Mouse (Mus musculus) hindbrain, embryonic 13.5 days (tissue): ENCODE measurements around the gene Olfr592. TPM values are rescaled to one million over a fixed set of nuclear protein-coding genes. Genes with fewer than 3 reads are reported as not detected.
"Not testable (repeated sequence)": the region's sequence is repeated elsewhere in the genome, so short reads cannot be mapped to it uniquely, and the experiment has no call there.

Source experiments
- ATAC-seq: fragments of 200-750 bp; cut with Nextera tagmentation; 2 replicates; pipeline ENCODE4 v1.8.0; 2017; ENCODE audit warnings: moderate TSS enrichment; ENCODE audit not compliant: low FRiP score
- H3K27ac ChIP-seq: fragments of 300-500 bp; sonication (generic); 2 replicates; pipeline ENCODE4 v1.5.1; 2015; ENCODE audit warnings: inconsistent platforms, mild to moderate bottlenecking, moderate library complexity
- H3K27me3 ChIP-seq: fragments of 300-500 bp; sonication (generic); 2 replicates; pipeline ENCODE4 v1.6.1; 2015; ENCODE audit warnings: mild to moderate bottlenecking, inconsistent platforms
- H3K36me3 ChIP-seq: fragments of 300-500 bp; sonication (generic); 2 replicates; pipeline ENCODE4 v1.6.1; 2015; ENCODE audit warnings: mild to moderate bottlenecking, inconsistent platforms
- H3K4me1 ChIP-seq: fragments of 300-500 bp; sonication (generic); replicated peaks from 2 replicates; pipeline ENCODE4 v1.6.1; 2015; ENCODE audit warnings: inconsistent platforms
- H3K4me2 ChIP-seq: fragments of 300-500 bp; sonication (generic); 2 replicates; pipeline ENCODE4 v1.6.1; 2015; ENCODE audit warnings: inconsistent platforms, mild to moderate bottlenecking, moderate library complexity
- H3K4me3 ChIP-seq: fragments of 300-500 bp; sonication (generic); 2 replicates; pipeline ENCODE4 v1.5.1; 2015; ENCODE audit warnings: mild to moderate bottlenecking, inconsistent platforms
- H3K9ac ChIP-seq: fragments of 300-500 bp; sonication (generic); 2 replicates; pipeline ENCODE4 v1.6.1; 2015; ENCODE audit warnings: mild to moderate bottlenecking, inconsistent platforms
- H3K9me3 ChIP-seq: fragments of 300-500 bp; sonication (generic); 2 replicates; pipeline ENCODE4 v1.6.1; 2016; ENCODE audit warnings: inconsistent platforms
- whole genome bisulfite sequencing: fragments of 180-500 bp; shearing (Covaris S2); methylation state at CpG from one replicate; pipeline ENCODE4 v1.1.7; 2015; 5-methylcytosine and 5-hydroxymethylcytosine counted together
- polyA plus RNA-seq: library from polyadenylated mRNA; unstranded; fragments of >200 nt; fragmentation: Nextera tagmentation; extraction: Ambion mirVana; gene quantifications from 2 replicates; pipeline ENCODE4 v1.2.1, GENCODE M21; 2015

Gene Olfr592
- polyA plus RNA-seq, result not detected in 2 replicates

- H3K9ac ChIP-seq, H3K36me3 ChIP-seq, ATAC-seq, H3K4me1 ChIP-seq, H3K27me3 ChIP-seq, H3K4me2 ChIP-seq, H3K4me3 ChIP-seq, H3K27ac ChIP-seq, H3K9me3 ChIP-seq: not testable (repeated sequence)
- 74% methylated on average over 1 of the region's 1 CpGs for WGBS
These were observed at the start of gene Olfr592 for GRCm38 (mm10) chr7:103184503-103184902. Gene Olfr592, plus strand, starts transcription at chr7:103184803.

GRCm38 (mm10) chr7:103140579-103140978 is 44.0 kb upstream of the Olfr592 start, which contains the start of gene Olfr588-ps1:
Gene Olfr588-ps1, plus strand, starts transcription at chr7:103140879.
- no peaks in the 10 kb centered on the region for H3K36me3 ChIP-seq
- H3K4me2 ChIP-seq, result no peak within 1 kb of the TSS
- H3K9ac ChIP-seq, result no peak within 1 kb of the TSS
- WGBS, result 84% methylated on average over 1 of the region's 1 CpGs
- no peaks in the 10 kb centered on the region for H3K9me3 ChIP-seq
- ATAC-seq, result no peak
- H3K27me3 ChIP-seq, result no peaks in the 10 kb centered on the region
- H3K4me3 ChIP-seq, result no peak within 1 kb of the TSS
- no peaks in the 10 kb centered on the region for H3K4me1 ChIP-seq
- no peak within 1 kb of the TSS for H3K27ac ChIP-seq

GRCm38 (mm10) chr7:103156256-103156655 is 28.3 kb upstream of the Olfr592 start, which contains the start of gene Olfr589:
Gene Olfr589, minus strand, starts transcription at chr7:103156356.
- H3K36me3 ChIP-seq, result no peaks in the 10 kb centered on the region
- no peak within 1 kb of the TSS for H3K27ac ChIP-seq
- no peaks in the 10 kb centered on the region for H3K4me1 ChIP-seq
- H3K9me3 ChIP-seq, result no peaks in the 10 kb centered on the region
- ATAC-seq, result no peak
- H3K4me2 ChIP-seq, result no peak within 1 kb of the TSS
- H3K27me3 ChIP-seq, result no peaks in the 10 kb centered on the region
- WGBS, result 65% methylated on average over 2 of the region's 2 CpGs
- H3K4me3 ChIP-seq, result no peak within 1 kb of the TSS
- no peak within 1 kb of the TSS for H3K9ac ChIP-seq

- Histone ChIP-seq H3K36me3 (no peaks in the 10 kb centered on the region), H3K27ac (no peak overlapping the region), H3K4me3 (no peak overlapping the region), H3K9ac (no peak overlapping the region), H3K4me1 (no peaks in the 10 kb centered on the region), H3K9me3 (no peaks in the 10 kb centered on the region), H3K27me3 (no peaks in the 10 kb centered on the region), H3K4me2 (no peak overlapping the region)
- 87% methylated on average over 5 of the region's 5 CpGs for WGBS
- no peak for ATAC-seq
These were observed 14.9 kb upstream of the Olfr592 start for GRCm38 (mm10) chr7:103169697-103170096.

- WGBS, result 88% methylated on average over 1 of the region's 1 CpGs
- H3K36me3 ChIP-seq, result no peaks in the 10 kb centered on the region
These were observed 6.4 kb upstream of the Olfr592 start, which contains the start of gene Olfr591 for GRCm38 (mm10) chr7:103178240-103178639. Gene Olfr591, minus strand, starts transcription at chr7:103178340.

GRCm38 (mm10) chr7:103211562-103211961 is 27.0 kb downstream of the Olfr592 start, which contains the start of gene Olfr593:
Gene Olfr593, plus strand, starts transcription at chr7:103211862.
- no peaks in the 10 kb centered on the region for H3K27me3 ChIP-seq
- H3K36me3 ChIP-seq, result no peaks in the 10 kb centered on the region
- no peak within 1 kb of the TSS for H3K27ac ChIP-seq
- no peak within 1 kb of the TSS for H3K4me3 ChIP-seq
- H3K4me1 ChIP-seq, result no peaks in the 10 kb centered on the region
- H3K9me3 ChIP-seq, result no peaks in the 10 kb centered on the region
- no peak within 1 kb of the TSS for H3K9ac ChIP-seq
- 67% methylated on average over 1 of the region's 1 CpGs for WGBS
- ATAC-seq, result no peak
- no peak within 1 kb of the TSS for H3K4me2 ChIP-seq

More at GRCm38 (mm10) chr7:103178240-103178639, 6.4 kb upstream of the Olfr592 start, which contains the start of gene Olfr591:
- no peaks in the 10 kb centered on the region for H3K4me1 ChIP-seq
- H3K27me3 ChIP-seq, result no peaks in the 10 kb centered on the region
- H3K27ac ChIP-seq, result no peak within 1 kb of the TSS
- peaks cover 8% of the 10 kb centered on the region; the same call in 1 of the 2 replicates for H3K9me3 ChIP-seq
- ATAC-seq, result no peak
- no peak within 1 kb of the TSS for H3K4me3 ChIP-seq
- no peak within 1 kb of the TSS for H3K4me2 ChIP-seq
- H3K9ac ChIP-seq, result no peak within 1 kb of the TSS

- not testable (repeated sequence) for H3K36me3 ChIP-seq, ATAC-seq, H3K4me2 ChIP-seq, H3K4me3 ChIP-seq, H3K9ac ChIP-seq, H3K4me1 ChIP-seq, H3K9me3 ChIP-seq, H3K27me3 ChIP-seq, H3K27ac ChIP-seq
- 90% methylated on average over 5 of the region's 5 CpGs for WGBS
These were observed 27.4 kb downstream of the Olfr592 start for GRCm38 (mm10) chr7:103212050-103212449.

GRCm38 (mm10) chr7:103216696-103217095 is 32.1 kb downstream of the Olfr592 start, which contains the start of gene Olfr594:
Gene Olfr594, plus strand, starts transcription at chr7:103216996.
- no peak for ATAC-seq
- Histone ChIP-seq H3K4me3 (no peak within 1 kb of the TSS), H3K4me1 (no peaks in the 10 kb centered on the region), H3K27me3 (no peaks in the 10 kb centered on the region), H3K36me3 (no peaks in the 10 kb centered on the region), H3K9ac (no peak within 1 kb of the TSS), H3K4me2 (no peak within 1 kb of the TSS), H3K27ac (no peak within 1 kb of the TSS), H3K9me3 (no peaks in the 10 kb centered on the region)

Other genes starting within 250 kb of the Olfr592 start
- not detected in 2 replicates for gene Olfr573-ps1, start 242.2 kb upstream of the Olfr592 start, polyA plus RNA-seq
- not detected in 2 replicates for gene Olfr574, start 236.3 kb upstream of the Olfr592 start, polyA plus RNA-seq
- not detected in 2 replicates for gene Olfr575, start 226.0 kb upstream of the Olfr592 start, polyA plus RNA-seq
- gene Olfr576, start 222.1 kb upstream of the Olfr592 start, polyA plus RNA-seq, result not detected in 2 replicates
- gene Olfr577, start 208.9 kb upstream of the Olfr592 start, polyA plus RNA-seq, result not detected in 2 replicates
- gene Olfr578, start 195.5 kb upstream of the Olfr592 start, polyA plus RNA-seq, result not detected in 2 replicates
- gene Olfr582, start 146.8 kb upstream of the Olfr592 start, polyA plus RNA-seq, result not detected in 2 replicates
- gene Olfr583, start 133.5 kb upstream of the Olfr592 start, polyA plus RNA-seq, result not detected in 2 replicates
- not detected in 2 replicates for gene Olfr584, start 102.9 kb upstream of the Olfr592 start, polyA plus RNA-seq
- gene Olfr585, start 87.1 kb upstream of the Olfr592 start, polyA plus RNA-seq, result not detected in 2 replicates
- not detected in 2 replicates for gene Olfr586, start 59.2 kb upstream of the Olfr592 start, polyA plus RNA-seq
- not detected in 2 replicates for gene Olfr588-ps1, start 43.9 kb upstream of the Olfr592 start, polyA plus RNA-seq
- not detected in 2 replicates for gene Olfr589, start 28.4 kb upstream of the Olfr592 start, polyA plus RNA-seq
- gene Olfr591, start 6.5 kb upstream of the Olfr592 start, polyA plus RNA-seq, result not detected in 2 replicates
- not detected in 2 replicates for gene Olfr593, start 27.1 kb downstream of the Olfr592 start, polyA plus RNA-seq
- not detected in 2 replicates for gene Olfr594, start 32.2 kb downstream of the Olfr592 start, polyA plus RNA-seq
- gene Usp17ld, start 67.7 kb downstream of the Olfr592 start, polyA plus RNA-seq, result not detected in 2 replicates
- gene Olfr596, start 120.8 kb downstream of the Olfr592 start, polyA plus RNA-seq, result not detected in 2 replicates
- not detected in 2 replicates for gene Olfr597, start 131.5 kb downstream of the Olfr592 start, polyA plus RNA-seq
- not detected in 2 replicates for gene Olfr598, start 138.8 kb downstream of the Olfr592 start, polyA plus RNA-seq
- gene Olfr599, start 151.1 kb downstream of the Olfr592 start, polyA plus RNA-seq, result not detected in 2 replicates
- gene Olfr600, start 164.9 kb downstream of the Olfr592 start, polyA plus RNA-seq, result not detected in 2 replicates
- not detected in 2 replicates for gene Olfr601, start 177.9 kb downstream of the Olfr592 start, polyA plus RNA-seq
- not detected in 2 replicates for gene Olfr603, start 201.4 kb downstream of the Olfr592 start, polyA plus RNA-seq
- not detected in 2 replicates for gene Usp17lc, start 230.3 kb downstream of the Olfr592 start, polyA plus RNA-seq